Mouse (Mus musculus) layer of hippocampus, postnatal 10 days (tissue): ENCODE measurements around the gene Polr2e. TPM values are rescaled to one million over a fixed set of nuclear protein-coding genes. Genes with fewer than 3 reads are reported as not detected.

Experiments used
- DNase-seq, 2 experiments: peaks; one replicate each; pipeline ENCODE4 v3.0.0; 2021; ENCODE audit warnings: low spot score in 2 of 2
- total RNA-seq, 2 experiments: library from RNA; stranded (reverse); gene quantifications; 2 replicates each; pipeline ENCODE4 v1.2.3; 2021

Polr2e gene
- total RNA-seq, 2 experiments from 2014 or later = 66.9 to 76.7 TPM

GRCm38 (mm10) chr10:80018739-80019297, 20.8 kb downstream of the Polr2e start:
- DNase-seq = no peak

DNA sequence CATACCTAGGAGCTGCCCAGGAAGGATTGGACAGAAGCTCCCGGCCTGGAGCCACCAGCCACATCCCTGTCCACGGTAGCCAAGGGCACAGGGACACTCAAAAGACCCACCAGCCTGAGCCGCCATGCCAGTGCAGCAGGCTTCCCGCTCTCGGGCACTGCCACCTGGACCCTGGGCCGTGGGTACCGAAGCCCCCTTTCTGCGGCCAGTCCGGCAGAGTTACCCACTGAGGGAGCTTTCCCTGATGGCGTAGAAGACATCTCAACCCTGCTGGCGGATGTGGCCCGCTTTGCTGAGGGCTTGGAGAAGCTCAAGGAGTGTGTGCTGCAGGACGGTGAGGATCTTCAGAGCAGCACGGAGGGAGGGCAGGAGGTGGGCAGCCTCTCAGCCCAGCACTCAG, 21.8 kb downstream of the Polr2e start:
- DNase-seq = no peak

GRCm38 (mm10) chr10:80017361-80017760, 22.2 kb downstream of the Polr2e start:
- no peak for DNase-seq

- DNase-seq = no peak
These were observed 22.7 kb downstream of the Polr2e start for GRCm38 (mm10) chr10:80016931-80017330.

DNA sequence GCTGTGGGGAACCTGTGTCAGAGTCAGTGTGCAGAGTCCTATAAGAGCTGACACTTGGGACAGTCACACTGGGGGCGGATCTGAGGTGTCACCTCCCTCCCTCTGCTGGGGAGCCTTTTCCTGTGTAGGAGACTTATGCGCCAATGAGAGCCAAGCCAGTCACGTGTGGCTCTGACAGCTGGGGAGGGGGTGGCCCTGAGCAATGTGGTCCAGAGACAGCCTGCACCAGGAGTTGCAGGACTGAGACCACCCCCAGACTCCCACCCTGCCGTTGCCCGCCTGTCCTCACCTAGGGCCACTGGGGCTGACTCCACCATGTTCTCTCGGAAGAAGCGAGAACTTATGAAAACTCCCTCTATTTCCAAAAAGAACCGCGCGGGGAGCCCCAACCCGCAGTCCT, 23.1 kb downstream of the Polr2e start, which contains the start of gene Arhgap45:
Arhgap45 (plus strand) TSS at position 143 of the 400 bp plus-strand sequence.
- DNase-seq = no peak

- DNase-seq = no peak
These were observed 24.0 kb downstream of the Polr2e start for GRCm38 (mm10) chr10:80015583-80015982.

- no peak for DNase-seq
These were observed 24.9 kb downstream of the Polr2e start for GRCm38 (mm10) chr10:80014484-80015290.

- no peak for DNase-seq
These were observed 26.0 kb downstream of the Polr2e start for GRCm38 (mm10) chr10:80013609-80014008.

GRCm38 (mm10) chr10:80011740-80012139, 27.9 kb downstream of the Polr2e start:
- DNase-seq = no peak

DNA sequence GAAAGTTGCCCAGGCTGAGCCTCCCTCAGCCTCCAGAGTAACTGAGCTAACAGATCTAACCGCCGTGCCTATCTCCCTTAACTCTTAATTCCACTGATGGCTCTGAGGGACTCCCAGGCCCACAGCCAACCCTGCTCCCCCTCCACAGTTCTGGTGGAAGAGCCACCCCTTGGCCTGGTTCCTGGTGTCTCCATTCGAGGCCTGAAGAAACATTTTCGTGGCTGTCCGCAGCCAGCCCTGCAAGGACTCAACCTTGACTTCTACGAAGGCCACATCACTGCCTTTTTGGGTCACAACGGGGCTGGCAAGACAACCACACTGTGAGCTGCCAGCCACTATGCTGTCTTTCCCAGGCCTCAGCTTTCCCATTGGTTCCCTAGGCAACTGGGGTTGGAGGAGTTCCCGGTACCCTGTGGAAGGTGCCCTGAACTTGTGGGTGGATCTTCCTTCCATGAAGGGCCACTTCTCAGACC, 35.3 kb downstream of the Polr2e start:
- no peak for DNase-seq

- no peak for DNase-seq
These were observed 36.0 kb downstream of the Polr2e start for GRCm38 (mm10) chr10:80003374-80004232.

GRCm38 (mm10) chr10:80002829-80003228, 36.8 kb downstream of the Polr2e start:
- DNase-seq = no peak

GRCm38 (mm10) chr10:80001945-80002344, 37.6 kb downstream of the Polr2e start:
- DNase-seq = no peak

DNA sequence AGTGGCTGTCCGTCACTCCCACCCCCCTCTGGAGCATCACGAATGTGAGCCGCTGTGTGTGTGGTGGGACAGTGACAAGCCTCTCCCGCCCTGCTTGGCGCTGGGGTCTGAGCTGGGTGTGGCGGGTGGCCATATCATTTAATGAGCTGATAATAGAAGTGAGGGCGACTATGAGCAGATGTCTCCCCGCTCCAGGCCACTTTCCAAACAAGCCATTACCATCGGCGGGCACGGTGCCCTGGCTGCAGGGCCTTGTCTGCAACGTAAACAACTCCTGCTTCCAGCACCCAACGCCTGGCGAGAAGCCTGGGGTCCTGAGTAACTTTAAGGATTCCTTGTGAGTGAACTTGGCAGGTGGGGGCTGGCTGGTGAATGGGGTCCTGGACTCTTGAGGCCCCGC, 41.8 kb downstream of the Polr2e start:
- DNase-seq = peak in 1 of 2 experiments; percentile 52

GRCm38 (mm10) chr10:79997034-79997760, 42.4 kb downstream of the Polr2e start:
- DNase-seq = peak; percentile 66 to 79

GRCm38 (mm10) chr10:79996272-79997033, 43.1 kb downstream of the Polr2e start, which contains the start of gene Abca7:
TSS of gene Abca7 (plus strand) at chr10:79996494.
- DNase-seq = peak; percentile 98 to 99

- DNase-seq = no peak
These were observed 44.0 kb downstream of the Polr2e start for GRCm38 (mm10) chr10:79995636-79996035.

DNA sequence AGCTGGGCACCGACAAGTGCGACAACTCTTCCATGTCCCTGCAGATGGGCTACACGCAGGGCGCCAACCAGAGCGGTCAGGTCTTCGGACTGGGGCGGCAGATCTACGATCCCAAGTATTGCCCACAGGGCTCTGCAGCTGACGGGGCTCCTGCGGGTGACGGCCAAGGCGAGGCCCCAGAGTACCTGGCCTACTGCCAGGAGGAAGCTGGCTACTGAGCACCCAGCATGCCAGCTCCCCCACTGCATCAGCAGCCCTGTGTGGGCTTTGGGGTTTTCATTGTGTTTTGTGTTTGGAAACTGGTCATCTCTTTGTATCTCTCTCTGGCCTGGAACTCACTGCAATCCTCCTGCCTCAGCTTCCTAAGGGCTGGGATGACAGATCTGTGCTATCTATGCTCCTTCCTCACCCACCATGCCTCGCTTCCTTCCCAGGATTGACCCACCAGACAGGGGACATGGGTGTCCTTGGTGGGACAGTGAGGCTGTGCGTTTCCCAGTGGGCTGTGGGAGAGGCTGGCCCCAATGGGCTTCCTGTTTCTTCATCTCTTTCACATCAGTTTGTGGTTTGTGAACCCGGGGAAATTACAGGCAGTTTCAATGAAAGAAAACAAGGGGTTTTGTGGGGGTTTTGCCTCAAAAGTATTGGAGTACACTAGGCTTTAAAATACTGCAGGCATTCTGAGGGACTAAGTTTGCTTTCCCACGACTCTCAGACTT, 45.0 kb downstream of the Polr2e start:
- no peak for DNase-seq

DNA sequence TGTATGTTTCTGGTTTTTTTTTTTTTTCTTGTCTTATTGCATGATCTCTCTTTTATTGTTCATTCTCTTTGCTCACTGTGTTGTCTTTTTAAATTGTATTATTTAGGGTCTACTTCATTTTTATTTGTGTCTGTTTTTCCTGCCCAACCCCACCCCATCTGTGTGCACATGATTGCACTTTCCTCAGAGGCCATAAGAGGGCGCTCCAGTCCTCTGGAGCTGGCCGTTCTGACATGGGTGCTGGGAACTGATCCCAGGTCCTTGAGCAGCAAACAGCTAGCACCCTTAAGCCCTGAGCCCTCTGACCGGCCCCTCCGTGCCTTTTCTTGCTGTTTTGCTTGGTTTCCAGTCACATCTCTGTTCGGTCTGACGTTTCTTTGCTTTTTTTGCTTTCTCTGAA, 48.0 kb downstream of the Polr2e start:
- no peak for DNase-seq
